Mouse (Mus musculus) cerebellum, adult 8-10 months (tissue): ENCODE measurements at regions not wholly inside any gene's neighbourhood (a gene's known extent, or its start where the extent isn't known, plus 50 kb on each side); places are given as distances from the start of the nearest gene placed in this dataset.

Experiments used
- DNase-seq: peaks from one replicate; pipeline ENCODE4 v3.0.0; 2022

- DNase-seq: no peak
Measured at GRCm38 (mm10) chr10:19412926-19413325, 56.6 kb downstream of the Olig3 start.

- no peak for DNase-seq
Measured at GRCm38 (mm10) chr10:19413935-19414334, 57.6 kb downstream of the Olig3 start.

- DNase-seq: no peak
Measured at GRCm38 (mm10) chr10:19414834-19415233, 58.5 kb downstream of the Olig3 start.

GRCm38 (mm10) chr10:19424030-19424429 is 67.7 kb downstream of the Olig3 start:
- DNase-seq: no peak

- DNase-seq: no peak
Measured at GRCm38 (mm10) chr10:19424961-19425360, 68.6 kb downstream of the Olig3 start.

GRCm38 (mm10) chr10:19426835-19427234 is 70.5 kb downstream of the Olig3 start:
- DNase-seq: no peak

- DNase-seq: no peak
Measured at GRCm38 (mm10) chr10:19432515-19432914, 76.2 kb downstream of the Olig3 start.

GRCm38 (mm10) chr10:19434661-19435060 is 78.3 kb downstream of the Olig3 start:
- no peak for DNase-seq

- no peak for DNase-seq
Measured at GRCm38 (mm10) chr10:19441807-19442206, 85.5 kb downstream of the Olig3 start.

GRCm38 (mm10) chr10:19443516-19443915 is 87.2 kb downstream of the Olig3 start:
- no peak for DNase-seq

- DNase-seq: no peak
Measured at GRCm38 (mm10) chr10:19448838-19449559, 92.7 kb downstream of the Olig3 start.

- DNase-seq: no peak
Measured at GRCm38 (mm10) chr10:19459053-19459452, 102.7 kb downstream of the Olig3 start.

- no peak for DNase-seq
Measured at GRCm38 (mm10) chr10:19459709-19460108, 103.4 kb downstream of the Olig3 start.

- DNase-seq: no peak
Measured at GRCm38 (mm10) chr10:19460164-19460563, 103.8 kb downstream of the Olig3 start.

GRCm38 (mm10) chr10:19463800-19464199 is 107.5 kb downstream of the Olig3 start:
- DNase-seq: no peak

- DNase-seq: no peak
Measured at GRCm38 (mm10) chr10:19464504-19464903, 108.2 kb downstream of the Olig3 start.

GRCm38 (mm10) chr10:19471349-19472040 is 115.2 kb downstream of the Olig3 start:
- no peak for DNase-seq

GRCm38 (mm10) chr10:19472066-19472465 is 115.7 kb downstream of the Olig3 start:
- no peak for DNase-seq

GRCm38 (mm10) chr10:19472949-19473535 is 116.7 kb downstream of the Olig3 start:
- DNase-seq: no peak

- no peak for DNase-seq
Measured at GRCm38 (mm10) chr10:19485537-19486135, 106.1 kb upstream of the Ifngr1 start.

GRCm38 (mm10) chr10:19490500-19490899 is 101.2 kb upstream of the Ifngr1 start:
- no peak for DNase-seq

GRCm38 (mm10) chr10:19491513-19492380 is 100.0 kb upstream of the Ifngr1 start:
- peak; percentile 41 for DNase-seq
